Mouse (Mus musculus): ENCODE data around the gene Mov10.
A peak's percentile ranks its signal among the peaks of the same experiment; 100 is the strongest.
"Not testable (repeated sequence)": the region's sequence is repeated elsewhere in the genome, so short reads cannot be mapped to it uniquely, and the experiment has no call there.

Gene Mov10

GRCm38 (mm10) chr3:104780561-104781420 is 37.6 kb downstream of the Mov10 start, which contains the start of gene Ppm1j:
TSS of gene Ppm1j (plus strand) at chr3:104781056.
- peak; percentile 90 for DNase-seq

- peak; percentile 58 for DNase-seq
Observed at GRCm38 (mm10) chr3:104779949-104780348, 38.4 kb downstream of the Mov10 start.

- peak; percentile 42 for DNase-seq
Observed at GRCm38 (mm10) chr3:104777342-104777741, 41.0 kb downstream of the Mov10 start.

GRCm38 (mm10) chr3:104773301-104773700 is 45.1 kb downstream of the Mov10 start:
- DNase-seq = no peak

GRCm38 (mm10) chr3:104771460-104771859 is 46.9 kb downstream of the Mov10 start:
- DNase-seq = no peak

GRCm38 (mm10) chr3:104770918-104771317 is 47.4 kb downstream of the Mov10 start:
- DNase-seq = no peak

GRCm38 (mm10) chr3:104770035-104770434 is 48.3 kb downstream of the Mov10 start:
- peak; percentile 55 for DNase-seq

- no peak for DNase-seq
Observed at GRCm38 (mm10) chr3:104769135-104769534, 49.2 kb downstream of the Mov10 start.

GRCm38 (mm10) chr3:104767716-104768115 is 50.6 kb downstream of the Mov10 start:
- no peak for DNase-seq

GRCm38 (mm10) chr3:104767141-104767540 is 51.2 kb downstream of the Mov10 start:
- no peak for DNase-seq

GRCm38 (mm10) chr3:104765021-104765420 is 53.3 kb downstream of the Mov10 start:
- no peak for DNase-seq

- not testable (repeated sequence) for DNase-seq
Observed at GRCm38 (mm10) chr3:104762103-104762863, 56.1 kb downstream of the Mov10 start.

GRCm38 (mm10) chr3:104758869-104759268 is 59.5 kb downstream of the Mov10 start:
- no peak for DNase-seq

GRCm38 (mm10) chr3:104758406-104758805 is 60.0 kb downstream of the Mov10 start:
- DNase-seq = peak; percentile 65

- not testable (repeated sequence) for DNase-seq
Observed at GRCm38 (mm10) chr3:104752845-104753244, 65.5 kb downstream of the Mov10 start.

Data from kidney, postnatal 14 days (tissue).